Mouse (Mus musculus): Measurements from ENCODE around the gene Ebf1. TPM values are rescaled to one million over a fixed set of nuclear protein-coding genes. Genes with fewer than 3 reads are reported as not detected.

The Ebf1 gene
- polyA plus RNA-seq, 1 experiment = not detected

DNA sequence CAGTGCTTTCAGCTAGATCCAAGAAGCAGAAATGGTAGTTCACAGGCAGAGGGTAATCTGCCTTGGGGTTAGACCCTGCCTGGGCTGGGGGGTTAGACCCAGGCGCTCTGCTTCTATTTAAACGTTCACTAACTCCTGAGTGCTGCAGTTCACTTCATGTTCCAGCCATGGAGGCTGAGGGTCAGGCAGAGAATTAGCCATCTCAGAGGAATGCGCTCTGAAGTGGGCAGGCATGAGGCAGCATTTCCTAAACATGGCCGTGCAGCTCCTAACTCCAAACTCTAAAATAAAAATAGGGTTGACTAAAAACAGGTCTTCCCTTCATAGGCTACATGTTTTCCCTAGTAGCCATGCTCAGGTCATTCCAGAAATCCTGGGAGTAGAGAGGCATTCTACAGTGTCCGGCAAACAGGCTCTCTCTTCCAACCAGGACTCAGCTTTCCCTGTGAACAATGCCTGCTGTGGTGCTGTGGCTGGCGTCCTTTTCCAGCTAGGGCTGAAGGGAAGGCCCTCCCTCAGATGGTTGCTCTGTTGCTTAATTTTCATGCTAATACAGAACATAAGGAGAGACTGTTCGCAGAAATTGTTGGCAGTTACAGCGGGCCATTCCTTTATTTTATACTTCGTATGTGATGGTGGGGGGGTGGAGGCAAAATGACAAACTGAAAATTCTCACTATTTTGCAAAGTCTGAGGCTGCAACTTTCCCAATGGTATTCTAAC, 386.8 kb downstream of the Ebf1 start:
- H3K4me3 ChIP-seq (ENCODE audit: insufficient read depth, low read depth, low read length) = no peak overlapping the region
- TF ChIP-seq CTCF (IDR thresholded peaks at IDR 0.05; ENCODE audit: insufficient read depth, low read depth, low read length) = no peak
- TF ChIP-seq POLR2A (IDR thresholded peaks at IDR 0.05; ENCODE audit: insufficient read depth, low read depth, low read length) = no peak
- no peaks in the 10 kb centered on the region for H3K4me1 ChIP-seq (ENCODE audit: control insufficient read depth, insufficient read depth, low read length)
- H3K27ac ChIP-seq (ENCODE audit: insufficient read depth, low read depth, low read length) = no peak overlapping the region
- 71% methylated on average over 9 of the region's 9 CpGs for WGBS

DNA sequence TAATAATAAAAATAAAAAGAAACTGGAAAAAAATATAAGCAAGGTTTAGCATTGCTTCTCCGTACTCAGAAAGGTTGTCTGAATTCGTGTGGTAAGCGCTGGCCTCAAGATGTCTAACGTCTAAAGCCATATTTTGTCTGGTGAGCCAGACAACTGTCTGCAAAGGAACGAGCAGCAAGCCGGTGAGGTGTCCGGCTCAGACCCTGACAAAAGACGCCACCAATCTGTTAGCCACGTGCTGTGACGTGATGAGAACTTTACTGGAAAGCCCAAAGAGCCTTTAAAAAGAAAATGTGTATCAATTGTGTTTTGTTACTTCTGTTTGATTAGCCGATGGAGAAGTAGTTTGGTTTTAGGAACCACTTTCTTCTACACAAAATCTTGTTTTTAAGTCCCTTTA, 390.2 kb downstream of the Ebf1 start:
- Histone ChIP-seq H3K27ac (ENCODE audit: insufficient read depth, low read depth, low read length) (no peak overlapping the region), H3K4me1 (ENCODE audit: control insufficient read depth, insufficient read depth, low read length) (no peaks in the 10 kb centered on the region), H3K4me3 (ENCODE audit: insufficient read depth, low read depth, low read length) (no peak overlapping the region)
- WGBS = 77% methylated on average over 11 of the region's 11 CpGs
- TF ChIP-seq POLR2A (IDR thresholded peaks at IDR 0.05; ENCODE audit: insufficient read depth, low read depth, low read length) (no peak), CTCF (IDR thresholded peaks at IDR 0.05; ENCODE audit: insufficient read depth, low read depth, low read length) (no peak)

DNA sequence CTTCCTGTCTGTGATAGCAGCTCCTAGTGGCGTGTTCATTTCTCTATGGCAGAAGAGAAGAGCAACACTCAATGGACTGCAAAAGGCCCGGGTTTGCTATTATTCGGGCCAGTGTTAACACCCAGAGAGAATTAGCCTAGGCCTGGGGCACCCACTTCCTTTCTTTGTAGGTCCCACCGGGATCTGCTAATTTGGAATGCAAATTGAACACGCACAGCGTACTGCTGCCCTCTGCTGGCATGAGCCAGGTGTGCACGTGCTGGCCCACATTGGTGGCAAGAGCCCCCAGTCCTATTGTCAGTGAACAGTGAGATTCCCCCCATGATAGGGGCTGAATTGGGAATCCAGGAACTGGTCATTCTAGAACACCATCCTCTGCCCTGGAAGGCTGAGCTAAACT, 391.0 kb downstream of the Ebf1 start:
- no peaks in the 10 kb centered on the region for H3K4me1 ChIP-seq (ENCODE audit: control insufficient read depth, insufficient read depth, low read length)
- WGBS = 2% methylated on average over 7 of the region's 7 CpGs
- H3K27ac ChIP-seq (ENCODE audit: insufficient read depth, low read depth, low read length) = no peak overlapping the region
- no peak overlapping the region for H3K4me3 ChIP-seq (ENCODE audit: insufficient read depth, low read depth, low read length)
- no peak for TF ChIP-seq POLR2A (IDR thresholded peaks at IDR 0.05; ENCODE audit: insufficient read depth, low read depth, low read length)
- peak; percentile 95 for TF ChIP-seq CTCF (IDR thresholded peaks at IDR 0.05; ENCODE audit: insufficient read depth, low read depth, low read length)

DNA sequence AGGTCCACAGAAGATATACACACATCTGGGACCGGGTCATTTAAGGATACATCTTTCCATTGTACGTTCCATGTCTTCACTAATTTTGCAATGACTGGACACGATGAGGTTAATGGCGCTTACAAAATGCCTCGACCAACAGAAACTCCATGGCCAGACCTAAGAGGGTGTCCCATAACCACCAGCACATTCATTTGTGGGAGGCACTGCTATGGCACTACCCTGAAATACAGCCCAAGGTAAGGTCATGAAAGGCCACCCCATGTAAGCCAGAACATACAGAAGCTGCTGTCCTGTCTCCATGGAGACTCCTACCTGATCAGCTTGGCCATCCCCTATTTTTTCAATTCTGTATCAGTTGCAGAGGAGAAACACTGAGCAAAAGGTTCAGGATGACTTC, 391.6 kb downstream of the Ebf1 start:
- TF ChIP-seq CTCF (IDR thresholded peaks at IDR 0.05; ENCODE audit: insufficient read depth, low read depth, low read length) = no peak
- no peak for TF ChIP-seq POLR2A (IDR thresholded peaks at IDR 0.05; ENCODE audit: insufficient read depth, low read depth, low read length)
- Histone ChIP-seq H3K4me1 (ENCODE audit: control insufficient read depth, insufficient read depth, low read length) (no peaks in the 10 kb centered on the region), H3K27ac (ENCODE audit: insufficient read depth, low read depth, low read length) (no peak overlapping the region), H3K4me3 (ENCODE audit: insufficient read depth, low read depth, low read length) (no peak overlapping the region)
- 88% methylated on average over 5 of the region's 5 CpGs for WGBS

DNA sequence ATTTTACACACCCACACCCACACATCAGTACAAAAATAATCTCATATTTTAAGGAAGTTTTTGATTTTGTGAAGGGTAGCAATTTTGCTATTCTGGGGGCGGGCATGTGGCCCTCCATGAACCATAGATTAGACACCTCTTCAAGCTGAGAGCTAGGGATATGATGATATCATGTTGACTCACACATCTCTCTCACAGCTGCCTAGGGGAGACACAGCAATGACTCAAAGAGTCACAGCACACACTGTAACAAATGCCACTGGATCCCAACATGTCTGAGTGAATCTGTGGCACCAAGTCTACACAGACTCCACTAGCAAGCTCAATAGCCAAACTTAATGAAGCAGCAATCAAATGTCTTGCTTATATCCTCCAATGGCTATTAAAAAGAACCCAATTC, 395.0 kb downstream of the Ebf1 start:
- H3K4me1 ChIP-seq (ENCODE audit: control insufficient read depth, insufficient read depth, low read length) = no peaks in the 10 kb centered on the region
- TF ChIP-seq POLR2A (IDR thresholded peaks at IDR 0.05; ENCODE audit: insufficient read depth, low read depth, low read length) (no peak), CTCF (IDR thresholded peaks at IDR 0.05; ENCODE audit: insufficient read depth, low read depth, low read length) (no peak)
- 97% methylated on average over 1 of the region's 1 CpGs for WGBS
- no peak overlapping the region for H3K27ac ChIP-seq (ENCODE audit: insufficient read depth, low read depth, low read length)
- no peak overlapping the region for H3K4me3 ChIP-seq (ENCODE audit: insufficient read depth, low read depth, low read length)

DNA sequence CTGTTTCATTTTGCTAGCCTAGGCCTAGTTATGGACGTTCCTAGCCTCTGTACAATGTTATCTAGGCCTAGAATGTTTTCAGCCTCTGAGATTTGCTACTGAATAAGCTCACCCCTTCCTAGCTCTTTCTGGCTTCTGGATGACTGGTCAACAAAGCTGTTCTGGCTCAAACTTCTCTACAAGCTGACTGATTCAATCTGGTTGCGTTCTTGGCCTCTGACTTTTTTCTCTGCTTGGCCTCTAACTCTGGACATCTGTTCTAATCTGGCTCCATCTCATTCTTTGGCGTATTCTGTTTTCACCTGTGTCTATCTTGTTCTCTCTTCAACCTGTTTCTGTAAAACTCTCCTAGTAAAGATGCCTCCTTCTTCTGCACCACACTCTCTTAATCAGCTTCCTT, 400.4 kb downstream of the Ebf1 start:
- no peak overlapping the region for H3K27ac ChIP-seq (ENCODE audit: insufficient read depth, low read depth, low read length)
- no peaks in the 10 kb centered on the region for H3K4me1 ChIP-seq (ENCODE audit: control insufficient read depth, insufficient read depth, low read length)
- H3K4me3 ChIP-seq (ENCODE audit: insufficient read depth, low read depth, low read length) = no peak overlapping the region
- WGBS = 81% methylated on average over 3 of the region's 3 CpGs
- TF ChIP-seq POLR2A (IDR thresholded peaks at IDR 0.05; ENCODE audit: insufficient read depth, low read depth, low read length) (no peak), CTCF (IDR thresholded peaks at IDR 0.05; ENCODE audit: insufficient read depth, low read depth, low read length) (no peak)

DNA sequence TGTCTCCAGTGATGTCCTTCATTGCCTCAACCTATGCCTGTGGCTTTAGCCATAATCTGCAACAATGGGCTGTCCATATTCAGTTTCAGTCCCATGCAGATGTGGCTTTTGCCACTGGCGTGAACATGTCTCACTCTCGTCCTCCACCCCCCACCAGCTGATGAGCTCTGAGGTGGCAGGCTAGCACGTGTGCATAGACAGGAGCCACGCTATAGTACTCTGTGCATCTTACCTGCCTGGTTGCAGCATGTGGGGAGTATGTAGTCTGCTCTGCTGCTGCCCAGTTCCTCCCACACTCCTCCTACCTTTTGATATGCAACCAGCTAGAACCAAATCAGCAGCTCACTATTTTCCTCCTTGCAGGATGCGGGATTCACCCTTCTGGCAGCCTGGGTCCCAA, 408.9 kb downstream of the Ebf1 start:
- TF ChIP-seq CTCF (IDR thresholded peaks at IDR 0.05; ENCODE audit: insufficient read depth, low read depth, low read length) = no peak
- TF ChIP-seq POLR2A (IDR thresholded peaks at IDR 0.05; ENCODE audit: insufficient read depth, low read depth, low read length) = no peak
- WGBS = 94% methylated on average over 5 of the region's 5 CpGs
- Histone ChIP-seq H3K4me3 (ENCODE audit: insufficient read depth, low read depth, low read length) (no peak overlapping the region), H3K4me1 (ENCODE audit: control insufficient read depth, insufficient read depth, low read length) (peaks cover 6% of the 10 kb centered on the region), H3K27ac (ENCODE audit: insufficient read depth, low read depth, low read length) (no peak overlapping the region)

DNA sequence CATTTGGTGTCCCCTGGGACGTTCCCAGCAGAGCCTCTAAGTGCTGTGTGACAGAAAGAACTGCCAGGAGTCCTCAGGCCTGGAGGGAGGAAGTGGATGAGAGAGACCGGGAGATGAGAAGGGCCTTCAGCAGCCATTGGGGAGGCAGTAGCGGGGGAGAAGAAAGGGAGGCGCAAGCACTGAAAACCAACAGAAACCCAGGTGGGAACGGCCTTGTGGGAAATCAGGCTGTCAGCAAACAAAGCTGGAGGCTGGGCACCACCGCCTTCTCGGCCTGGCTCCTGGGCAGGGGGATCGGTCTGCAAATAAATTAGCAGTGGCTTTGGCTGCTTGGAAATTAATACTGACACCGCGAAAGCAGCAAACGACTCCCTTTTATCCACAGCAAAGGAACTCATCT, 409.6 kb downstream of the Ebf1 start:
- TF ChIP-seq POLR2A (IDR thresholded peaks at IDR 0.05; ENCODE audit: insufficient read depth, low read depth, low read length) (no peak), CTCF (IDR thresholded peaks at IDR 0.05; ENCODE audit: insufficient read depth, low read depth, low read length) (no peak)
- H3K27ac ChIP-seq (ENCODE audit: insufficient read depth, low read depth, low read length) = no peak overlapping the region
- H3K4me1 ChIP-seq (ENCODE audit: control insufficient read depth, insufficient read depth, low read length) = peaks cover 6% of the 10 kb centered on the region
- no peak overlapping the region for H3K4me3 ChIP-seq (ENCODE audit: insufficient read depth, low read depth, low read length)
- WGBS = 36% methylated on average over 11 of the region's 11 CpGs

DNA sequence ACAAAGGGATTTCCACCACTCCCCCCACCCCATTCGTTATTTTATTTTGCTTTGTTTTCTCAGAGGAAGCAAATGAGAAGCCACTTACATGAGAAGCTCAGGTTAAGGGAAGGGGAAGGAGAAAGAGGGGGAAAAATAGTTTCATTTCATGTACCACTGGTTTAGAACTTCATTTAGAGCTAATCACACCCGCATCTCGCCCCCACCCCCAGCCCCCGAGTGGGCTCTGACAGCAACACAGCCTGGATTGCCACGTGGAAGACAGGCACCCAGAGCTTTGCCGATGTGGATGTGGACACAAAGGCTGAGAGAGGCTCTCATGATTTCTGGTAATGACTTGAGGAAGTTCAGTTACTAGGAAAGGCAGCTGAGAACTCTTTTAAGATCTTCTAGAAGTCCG, 410.0 kb downstream of the Ebf1 start:
- Histone ChIP-seq H3K4me1 (ENCODE audit: control insufficient read depth, insufficient read depth, low read length) (peaks cover 6% of the 10 kb centered on the region), H3K4me3 (ENCODE audit: insufficient read depth, low read depth, low read length) (no peak overlapping the region), H3K27ac (ENCODE audit: insufficient read depth, low read depth, low read length) (no peak overlapping the region)
- TF ChIP-seq CTCF (IDR thresholded peaks at IDR 0.05; ENCODE audit: insufficient read depth, low read depth, low read length) (no peak), POLR2A (IDR thresholded peaks at IDR 0.05; ENCODE audit: insufficient read depth, low read depth, low read length) (no peak)
- 39% methylated on average over 7 of the region's 7 CpGs for WGBS

Measured in olfactory bulb, adult 2 months (tissue).